Mouse (Mus musculus) limb, embryonic 15.5 days (tissue): Measurements from ENCODE around the gene Gm8653. TPM values are rescaled to one million over a fixed set of nuclear protein-coding genes. Genes with fewer than 3 reads are reported as not detected.
"Not testable (repeated sequence)": the region's sequence is repeated elsewhere in the genome, so short reads cannot be mapped to it uniquely, and the experiment has no call there.

Experiments used
- ATAC-seq: fragments of 200-750 bp; cut with Nextera tagmentation; 2 replicates; pipeline ENCODE4 v1.8.0; 2017; ENCODE audit warnings: low read depth, moderate TSS enrichment; ENCODE audit not compliant: insufficient number of reproducible peaks, low FRiP score, low TSS enrichment
- H3K27ac ChIP-seq: fragments of 300-500 bp; sonication (generic); 2 replicates; pipeline ENCODE4 v1.5.1; 2015; ENCODE audit warnings: moderate library complexity, mild to moderate bottlenecking, inconsistent platforms
- H3K27me3 ChIP-seq: fragments of 300-500 bp; sonication (generic); 2 replicates; pipeline ENCODE4 v1.6.1; 2015; ENCODE audit warnings: inconsistent platforms
- H3K36me3 ChIP-seq: fragments of 300-500 bp; sonication (generic); 2 replicates; pipeline ENCODE4 v1.6.1; 2015; ENCODE audit warnings: inconsistent platforms
- H3K4me1 ChIP-seq: fragments of 300-500 bp; sonication (generic); 2 replicates; pipeline ENCODE4 v1.6.1; 2015; ENCODE audit warnings: inconsistent platforms
- H3K4me2 ChIP-seq: fragments of 300-500 bp; sonication (generic); 2 replicates; pipeline ENCODE4 v1.6.1; 2015; ENCODE audit warnings: mild to moderate bottlenecking, inconsistent platforms
- H3K4me3 ChIP-seq: fragments of 300-500 bp; sonication (generic); 2 replicates; pipeline ENCODE4 v1.5.1; 2015; ENCODE audit warnings: mild to moderate bottlenecking, inconsistent platforms
- H3K9ac ChIP-seq: fragments of 300-500 bp; sonication (generic); 2 replicates; pipeline ENCODE4 v1.6.1; 2015; ENCODE audit warnings: inconsistent platforms
- H3K9me3 ChIP-seq: fragments of 300-500 bp; sonication (generic); 2 replicates; pipeline ENCODE4 v1.6.1; 2016; ENCODE audit warnings: inconsistent platforms
- WGBS: fragments of 180-500 bp; shearing (Covaris S2); methylation state at CpG from one replicate; pipeline ENCODE4 v1.1.7; 2015; 5-methylcytosine and 5-hydroxymethylcytosine counted together
- polyA plus RNA-seq: library from polyadenylated mRNA; unstranded; fragments of >200 nt; fragmentation: Nextera tagmentation; extraction: Ambion mirVana; gene quantifications from 2 replicates; pipeline ENCODE4 v1.2.1, GENCODE M21; 2015

The Gm8653 gene
- polyA plus RNA-seq, result not detected in 2 replicates

DNA sequence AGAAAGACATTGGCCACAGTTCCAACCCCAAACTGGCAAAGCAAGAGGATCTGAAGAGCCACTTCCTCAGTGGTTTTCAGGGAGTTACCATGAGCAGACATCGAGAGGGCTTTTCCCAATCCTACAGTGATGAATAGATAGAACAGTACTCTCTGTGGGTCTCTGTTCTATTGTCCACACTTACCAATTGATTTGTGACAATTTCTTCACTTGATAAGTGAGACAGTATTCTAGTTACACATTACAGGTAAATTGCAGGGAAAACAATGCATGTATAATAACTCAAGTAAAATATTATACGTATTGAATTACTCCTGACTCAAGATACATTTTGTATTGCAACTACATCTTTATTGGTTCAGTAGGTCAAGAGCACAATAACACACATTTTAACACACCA lies at the start of gene Gm8653:
Gm8653 (minus strand) TSS at position 101 of the 400 bp plus-strand sequence.
- not testable (repeated sequence) for H3K9ac ChIP-seq, H3K9me3 ChIP-seq, H3K27me3 ChIP-seq, H3K27ac ChIP-seq, H3K4me2 ChIP-seq, H3K4me1 ChIP-seq, H3K4me3 ChIP-seq, ATAC-seq, H3K36me3 ChIP-seq
- WGBS, result no CpG with 5 or more reads among the region's 2 CpGs

DNA sequence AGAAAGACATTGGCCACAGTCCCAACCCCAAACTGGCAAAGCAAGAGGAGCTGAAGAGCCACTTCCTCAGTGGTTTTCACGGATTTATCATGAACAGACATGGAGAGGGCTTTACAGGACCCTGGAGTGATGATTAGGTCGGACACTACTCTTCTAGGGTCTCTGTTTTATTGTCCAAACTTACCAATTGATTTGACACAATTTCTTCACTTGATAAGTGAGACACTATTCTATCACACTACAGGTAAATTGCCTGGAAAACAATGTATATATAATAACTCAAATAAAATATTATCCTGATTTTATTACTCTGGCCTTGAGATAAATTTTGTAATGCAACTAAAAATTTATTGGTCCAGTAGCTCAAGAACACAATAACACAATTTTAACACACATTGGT lies 28.3 kb upstream of the Gm8653 start, which contains the start of gene Gm8453:
Gm8453 (minus strand) TSS at position 101 of the 400 bp plus-strand sequence.
- H3K4me3 ChIP-seq, H3K36me3 ChIP-seq, H3K4me2 ChIP-seq, H3K9me3 ChIP-seq, ATAC-seq, H3K4me1 ChIP-seq, H3K27ac ChIP-seq, H3K9ac ChIP-seq, H3K27me3 ChIP-seq: not testable (repeated sequence)
- WGBS, result 29% methylated on average over 2 of the region's 2 CpGs

DNA sequence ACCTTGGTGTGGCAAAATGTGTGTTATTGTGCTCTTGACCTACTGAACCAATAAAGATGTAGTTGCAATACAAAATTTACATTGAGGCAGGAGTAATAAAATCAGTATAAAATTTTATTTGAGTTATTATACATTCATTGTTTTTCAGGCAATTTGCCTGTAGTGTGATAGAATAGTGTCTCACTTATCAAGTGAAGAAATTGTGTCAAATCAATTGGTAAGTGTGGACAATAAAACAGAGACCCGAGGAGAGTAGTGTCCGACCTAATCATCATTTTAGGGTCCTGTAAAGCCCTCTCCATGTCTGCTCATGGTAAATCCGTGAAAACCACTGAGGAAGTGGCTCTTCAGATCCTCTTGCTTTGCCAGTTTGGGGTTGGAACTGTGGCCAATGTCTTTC lies 12.0 kb downstream of the Gm8653 start, which contains the start of gene Vmn1r143:
Vmn1r143 (plus strand) TSS at position 301 of the 400 bp plus-strand sequence.
- H3K27ac ChIP-seq, H3K9me3 ChIP-seq, H3K4me1 ChIP-seq, H3K4me3 ChIP-seq, H3K4me2 ChIP-seq, ATAC-seq, H3K36me3 ChIP-seq, H3K27me3 ChIP-seq, H3K9ac ChIP-seq: not testable (repeated sequence)
- no CpG with 5 or more reads among the region's 3 CpGs for WGBS

DNA sequence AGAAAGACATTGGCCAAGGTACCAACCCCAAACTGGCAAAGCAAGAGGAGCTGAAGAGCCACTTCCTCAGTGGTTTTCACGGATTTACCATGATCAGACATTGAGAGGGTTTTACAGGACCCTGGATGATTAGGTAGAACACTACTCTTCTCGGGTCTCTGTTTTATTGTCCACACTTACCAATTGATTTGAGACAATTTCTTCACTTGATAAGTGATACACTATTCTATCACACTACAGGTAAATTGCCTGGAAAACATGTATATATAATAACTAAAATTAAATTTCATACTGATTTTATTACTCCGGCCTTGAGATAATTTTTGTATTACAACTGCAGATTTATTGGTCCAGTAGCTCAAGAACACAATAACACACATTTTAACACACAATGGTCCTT lies 37.1 kb downstream of the Gm8653 start, which contains the start of gene Vmn1r142:
Vmn1r142 (minus strand) TSS at position 101 of the 400 bp plus-strand sequence.
- not testable (repeated sequence) for ATAC-seq, H3K9me3 ChIP-seq, H3K4me2 ChIP-seq, H3K4me3 ChIP-seq, H3K27me3 ChIP-seq, H3K4me1 ChIP-seq, H3K36me3 ChIP-seq, H3K9ac ChIP-seq, H3K27ac ChIP-seq
- no CpG with 5 or more reads among the region's 3 CpGs for WGBS

Other genes starting within 250 kb of the Gm8653 start
- gene Vmn1r137, start 206.7 kb downstream of the Gm8653 start, polyA plus RNA-seq, result not detected in 2 replicates
- gene Vmn1r138, start 172.4 kb downstream of the Gm8653 start, polyA plus RNA-seq, result not detected in 2 replicates
- gene Gm6176, start 145.0 kb downstream of the Gm8653 start, polyA plus RNA-seq, result not detected in 2 replicates
- gene Vmn1r139, start 132.2 kb downstream of the Gm8653 start, polyA plus RNA-seq, result not detected in 2 replicates
- not detected in 2 replicates for gene Gm16451, start 83.0 kb downstream of the Gm8653 start, polyA plus RNA-seq
- gene Gm10666, start 66.5 kb downstream of the Gm8653 start, polyA plus RNA-seq, result not detected in 2 replicates
- not detected in 2 replicates for gene Vmn1r142, start 37.2 kb downstream of the Gm8653 start, polyA plus RNA-seq
- gene Vmn1r143, start 11.9 kb downstream of the Gm8653 start, polyA plus RNA-seq, result not detected in 2 replicates
- not detected in 2 replicates for gene Gm8453, start 28.2 kb upstream of the Gm8653 start, polyA plus RNA-seq
- gene Gm4187, start 128.5 kb upstream of the Gm8653 start, polyA plus RNA-seq, result not detected in 2 replicates
- not detected in 2 replicates for gene Gm8660, start 169.8 kb upstream of the Gm8653 start, polyA plus RNA-seq
- gene Vmn1r148, start 212.3 kb upstream of the Gm8653 start, polyA plus RNA-seq, result not detected in 2 replicates
- gene Vmn1r149, start 237.0 kb upstream of the Gm8653 start, polyA plus RNA-seq, result not detected in 2 replicates